Mouse (Mus musculus): ENCODE measurements around the gene Tob1. TPM values are rescaled to one million over a fixed set of nuclear protein-coding genes. Genes with fewer than 3 reads are reported as not detected.

Tob1 gene
- total RNA-seq, 2 experiments from 2014 or later, result 53.0 to 55.2 TPM

- DNase-seq, result no peak
- intact Hi-C loops (cut with DNase I), result no loop called here
These were observed 46.7 kb downstream of the Tob1 start for GRCm38 (mm10) chr11:94257987-94258386.

GRCm38 (mm10) chr11:94259814-94260213 lies 48.6 kb downstream of the Tob1 start:
- no peak for DNase-seq
- intact Hi-C loops (cut with DNase I), result no loop called here

- DNase-seq, result no peak
- intact Hi-C loops (cut with DNase I), result no loop called here
These were observed 50.5 kb downstream of the Tob1 start for GRCm38 (mm10) chr11:94261585-94262370.

Other genes starting within 250 kb of the Tob1 start
- gene Gm20390, start 243.2 kb upstream of the Tob1 start, total RNA-seq (2021), result 10 to 100 TPM; 16.3 to 18.0 TPM
- gene Nme1, start 242.9 kb upstream of the Tob1 start, total RNA-seq (2021), result 10 to 100 TPM; 10.0 to 12.0 TPM
- gene Spag9, start 215.4 kb upstream of the Tob1 start, total RNA-seq (2021), result 100 to 1,000 TPM; 147 to 159 TPM
- gene Wfikkn2, start 34.6 kb downstream of the Tob1 start, total RNA-seq (2021), result 1 to 10 TPM; 4.0 to 4.2 TPM
- under 1 TPM in 1 of 2 experiments, not detected in 1; 0.42 TPM for gene Gm21885, start 70.4 kb downstream of the Tob1 start, total RNA-seq (2021)
- 10 to 100 TPM; 31.9 to 34.3 TPM for gene Luc7l3, start 110.5 kb downstream of the Tob1 start, total RNA-seq (2021)
- 100 to 1,000 TPM; 263 to 301 TPM for gene Ankrd40, start 116.5 kb downstream of the Tob1 start, total RNA-seq (2021)
- 1 to 10 TPM; 1.7 to 3.9 TPM for gene Abcc3, start 181.5 kb downstream of the Tob1 start, total RNA-seq (2021)